Mouse (Mus musculus) hindbrain, embryonic 11.5 days (tissue): ENCODE measurements around the gene Mbnl2. TPM values are rescaled to one million over a fixed set of nuclear protein-coding genes. Genes with fewer than 3 reads are reported as not detected.

Experiments
- ATAC-seq: fragments of 200-750 bp; cut with Nextera tagmentation; 2 replicates; pipeline ENCODE4 v1.8.0; 2017; ENCODE audit warnings: mild to moderate bottlenecking, moderate TSS enrichment, moderate library complexity; ENCODE audit not compliant: low FRiP score
- DNase-seq: peaks from one replicate; pipeline ENCODE4 v3.0.0-alpha.2; 2015; ENCODE audit warnings: low spot score
- H3K27ac ChIP-seq: fragments of 300-500 bp; sonication (generic); 2 replicates; pipeline ENCODE4 v1.5.1; 2014; ENCODE audit warnings: mild to moderate bottlenecking, low read depth, low read length
- H3K27me3 ChIP-seq: fragments of 300-500 bp; sonication (generic); 2 replicates; pipeline ENCODE4 v1.6.1; 2014; ENCODE audit warnings: mild to moderate bottlenecking, low read length, moderate library complexity, mixed read lengths; ENCODE audit not compliant: control insufficient read depth, insufficient read depth
- H3K36me3 ChIP-seq: fragments of 300-500 bp; sonication (generic); 2 replicates; pipeline ENCODE4 v1.6.1; 2014; ENCODE audit warnings: mild to moderate bottlenecking, low read length, moderate library complexity, mixed read lengths; ENCODE audit not compliant: control insufficient read depth, insufficient read depth
- H3K4me1 ChIP-seq: fragments of 300-500 bp; sonication (generic); replicated peaks from 2 replicates; pipeline ENCODE4 v1.6.1; 2014; ENCODE audit warnings: low read length, mixed read lengths; ENCODE audit not compliant: control insufficient read depth, insufficient read depth
- H3K4me2 ChIP-seq: fragments of 300-500 bp; sonication (generic); replicated peaks from 2 replicates; pipeline ENCODE4 v1.6.1; 2014; ENCODE audit warnings: mild to moderate bottlenecking, low read depth, low read length
- H3K4me3 ChIP-seq: fragments of 300-500 bp; sonication (generic); 2 replicates; pipeline ENCODE4 v1.5.1; 2014; ENCODE audit warnings: low read depth, low read length
- H3K9ac ChIP-seq: fragments of 300-500 bp; sonication (generic); 2 replicates; pipeline ENCODE4 v1.6.1; 2014; ENCODE audit warnings: low read depth, low read length
- H3K9me3 ChIP-seq: fragments of 300-500 bp; sonication (generic); 2 replicates; pipeline ENCODE4 v1.6.1; 2016; ENCODE audit warnings: low read length; ENCODE audit not compliant: control insufficient read depth
- WGBS: fragments of 180-500 bp; shearing (Covaris S2); extraction: QIAGEN DNeasy Blood & Tissue Kit; methylation state at CpG from one replicate; pipeline ENCODE4 v1.1.7; 2014; 5-methylcytosine and 5-hydroxymethylcytosine counted together
- polyA plus RNA-seq: library from polyadenylated mRNA; unstranded; fragments of >200 nt; fragmentation: Nextera tagmentation; extraction: Ambion mirVana; gene quantifications from 2 replicates; pipeline ENCODE4 v1.2.1, GENCODE M21; 2014

Gene Mbnl2
- polyA plus RNA-seq, 1 experiment from 2014 or later = 50.1 TPM

- Histone ChIP-seq H3K4me1 (no peaks in the 10 kb centered on the region), H3K9me3 (no peaks in the 10 kb centered on the region), H3K4me3 (no peak overlapping the region), H3K36me3 (no peaks in the 10 kb centered on the region), H3K4me2 (no peak overlapping the region), H3K9ac (no peak overlapping the region), H3K27ac (no peak overlapping the region), H3K27me3 (no peaks in the 10 kb centered on the region)
- no peak for ATAC-seq
- 83% methylated on average over 4 of the region's 4 CpGs for WGBS
- DNase-seq = no peak
These were observed 8.3 kb upstream of the Mbnl2 start for GRCm38 (mm10) chr14:120267130-120267529.

- no peaks in the 10 kb centered on the region for H3K9me3 ChIP-seq
- ATAC-seq (no peak), DNase-seq (no peak)
- no peak overlapping the region for H3K9ac ChIP-seq
- no peak overlapping the region for H3K27ac ChIP-seq
- 82% methylated on average over 3 of the region's 3 CpGs for WGBS
- no peaks in the 10 kb centered on the region for H3K36me3 ChIP-seq
- no peak overlapping the region for H3K4me2 ChIP-seq
- no peaks in the 10 kb centered on the region for H3K27me3 ChIP-seq
- H3K4me3 ChIP-seq = no peak overlapping the region
- H3K4me1 ChIP-seq = 0 out of 2 replicates have a peak, but pooled peaks cover under 1% of the 10 kb centered on the region
These were observed 5.4 kb upstream of the Mbnl2 start for GRCm38 (mm10) chr14:120270031-120270430.

- Histone ChIP-seq H3K4me1 (0 out of 2 replicates have a peak, but pooled peaks cover 2% of the 10 kb centered on the region), H3K27ac (no peak overlapping the region), H3K4me3 (no peak overlapping the region), H3K4me2 (no peak overlapping the region), H3K36me3 (no peaks in the 10 kb centered on the region), H3K9me3 (no peaks in the 10 kb centered on the region), H3K27me3 (no peaks in the 10 kb centered on the region), H3K9ac (no peak overlapping the region)
- ATAC-seq (no peak), DNase-seq (no peak)
- WGBS = 81% methylated on average over 4 of the region's 4 CpGs
These were observed 4.8 kb upstream of the Mbnl2 start for GRCm38 (mm10) chr14:120270633-120271032.

- no peaks in the 10 kb centered on the region for H3K9me3 ChIP-seq
- 0 out of 2 replicates have a peak, but pooled peaks cover 2% of the 10 kb centered on the region for H3K4me1 ChIP-seq
- 89% methylated on average over 8 of the region's 8 CpGs for WGBS
- H3K4me2 ChIP-seq = no peak overlapping the region
- H3K36me3 ChIP-seq = no peaks in the 10 kb centered on the region
- no peaks in the 10 kb centered on the region for H3K27me3 ChIP-seq
- no peak overlapping the region for H3K4me3 ChIP-seq
- no peak overlapping the region for H3K9ac ChIP-seq
- ATAC-seq (no peak), DNase-seq (no peak)
- H3K27ac ChIP-seq = no peak overlapping the region
These were observed 4.4 kb upstream of the Mbnl2 start for GRCm38 (mm10) chr14:120271096-120271495.

- H3K36me3 ChIP-seq = no peaks in the 10 kb centered on the region
- 69% methylated on average over 5 of the region's 5 CpGs for WGBS
- no peak overlapping the region for H3K9ac ChIP-seq
- H3K27me3 ChIP-seq = no peaks in the 10 kb centered on the region
- DNase-seq = no peak
- ATAC-seq = no peak
- H3K4me1 ChIP-seq = peaks cover 2% of the 10 kb centered on the region; the same call in 1 of the 2 replicates
- H3K27ac ChIP-seq = no peak overlapping the region
- no peak overlapping the region for H3K4me2 ChIP-seq
- H3K4me3 ChIP-seq = no peak overlapping the region
- H3K9me3 ChIP-seq = no peaks in the 10 kb centered on the region
These were observed 1.7 kb upstream of the Mbnl2 start for GRCm38 (mm10) chr14:120273766-120274165.

GRCm38 (mm10) chr14:120274746-120275145, 723 bp upstream of the Mbnl2 start:
- Histone ChIP-seq H3K4me3 (peak overlapping the region; percentile 66), H3K36me3 (no peaks in the 10 kb centered on the region), H3K9ac (peak overlapping the region; percentile 42; the same call in 1 of the 2 replicates), H3K4me2 (peak overlapping the region; percentile 58), H3K9me3 (no peaks in the 10 kb centered on the region), H3K27ac (peak overlapping the region; percentile 17; the same call in 1 of the 2 replicates), H3K4me1 (peaks cover 2% of the 10 kb centered on the region; the same call in 1 of the 2 replicates), H3K27me3 (no peaks in the 10 kb centered on the region)
- DNase-seq (no peak), ATAC-seq (no peak)
- 55% methylated on average over 5 of the region's 5 CpGs for WGBS

- Histone ChIP-seq H3K27me3 (no peaks in the 10 kb centered on the region), H3K9ac (peak overlapping the region; percentile 48), H3K4me3 (peak overlapping the region; percentile 66), H3K4me2 (peak overlapping the region; percentile 51), H3K27ac (no peak overlapping the region), H3K9me3 (no peaks in the 10 kb centered on the region), H3K36me3 (no peaks in the 10 kb centered on the region), H3K4me1 (peaks cover 2% of the 10 kb centered on the region; the same call in 1 of the 2 replicates)
- 26% methylated on average over 10 of the region's 10 CpGs for WGBS
- DNase-seq (peak; percentile 39), ATAC-seq (no peak)
These were observed 1.0 kb downstream of the Mbnl2 start for GRCm38 (mm10) chr14:120276343-120277080.

GRCm38 (mm10) chr14:120277081-120277656, 1.7 kb downstream of the Mbnl2 start:
- Histone ChIP-seq H3K4me2 (peak overlapping the region; percentile 39), H3K27me3 (no peaks in the 10 kb centered on the region), H3K9me3 (no peaks in the 10 kb centered on the region), H3K4me3 (peak overlapping the region; percentile 66), H3K36me3 (no peaks in the 10 kb centered on the region), H3K4me1 (peaks cover 2% of the 10 kb centered on the region; the same call in 1 of the 2 replicates), H3K9ac (peak overlapping the region; percentile 5; the same call in 1 of the 2 replicates), H3K27ac (no peak overlapping the region)
- DNase-seq (peak; percentile 46), ATAC-seq (no peak)
- 33% methylated on average over 10 of the region's 10 CpGs for WGBS
